Comparison of ENCODE assay signal across 9 mouse cellular contexts in the genomic region with DNA sequence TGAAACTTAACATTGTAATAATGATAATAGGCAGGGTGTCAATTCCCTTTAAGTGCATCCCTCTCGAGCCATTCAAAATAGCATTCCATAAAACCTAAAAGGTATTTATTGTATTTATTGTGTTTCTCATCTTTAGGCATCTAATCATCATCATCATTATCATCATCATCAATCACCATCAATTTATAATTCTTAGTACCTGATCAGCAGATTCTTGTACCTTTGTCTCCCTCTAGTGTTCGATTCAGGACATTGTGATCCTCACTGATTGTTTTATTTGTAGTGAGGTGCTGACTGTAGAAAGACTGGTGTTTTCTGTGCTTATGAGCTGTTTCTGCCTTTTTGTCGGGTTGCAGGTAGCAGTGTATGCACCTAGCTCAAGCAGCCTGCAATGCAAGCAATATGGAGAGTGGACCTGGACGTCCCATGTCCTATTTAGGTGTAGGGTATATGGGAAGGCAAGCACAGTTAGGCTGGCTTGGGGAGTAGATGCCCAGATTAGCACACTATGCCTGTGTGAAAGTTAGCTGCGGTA.
DNase-seq lines count a peak whose midpoint lies in the region; ATAC-seq and TF ChIP-seq lines count a peak whose summit lies in the region.
"Had no signal": no experiment of that assay in that cellular context is flagged by ENCODE, and none has a peak within 500 bp of the region (broad histone marks: within the 10 kb centered on the region; RNA-seq: fewer than 3 reads in every experiment).

No protein-coding gene starts in this region.

- H3K27me3 ChIP-seq in limb, embryonic 14.5 days (ENCODE audit: control insufficient read depth, insufficient read depth, low read length): no peaks in the 10 kb centered on the region
- no peaks in the 10 kb centered on the region for H3K27me3 ChIP-seq in limb, embryonic 10.5 days (ENCODE audit: low read depth, poor library complexity, severe bottlenecking)
- H3K27me3 ChIP-seq in hindbrain, embryonic 16.5 days (replicated peaks; ENCODE audit: control insufficient read depth, insufficient read depth, low read length): no peaks in the 10 kb centered on the region
- H3K27me3 ChIP-seq in neural tube, embryonic 15.5 days (replicated peaks): no peaks in the 10 kb centered on the region
- no peaks in the 10 kb centered on the region for H3K27me3 ChIP-seq in heart, embryonic 10.5 days (ENCODE audit: insufficient read depth, poor library complexity, severe bottlenecking)

- no peak for ATAC-seq in limb, embryonic 14.5 days (ENCODE audit: low FRiP score, low read depth)
- peak; percentile 81 for ATAC-seq in hindbrain, embryonic 16.5 days
- ATAC-seq in neural tube, embryonic 15.5 days (ENCODE audit: low FRiP score): peak; percentile 75

- 27% methylated on average over 5 of the region's 5 CpGs for WGBS in limb, embryonic 14.5 days
- 27% methylated on average over 5 of the region's 5 CpGs for WGBS in limb, embryonic 10.5 days
- WGBS in hindbrain, embryonic 16.5 days: 23% methylated on average over 5 of the region's 5 CpGs
- 17% methylated on average over 5 of the region's 5 CpGs for WGBS in neural tube, embryonic 15.5 days
- WGBS in heart, embryonic 10.5 days: 31% methylated on average over 5 of the region's 5 CpGs

- H3K4me3 ChIP-seq in limb, embryonic 14.5 days (replicated peaks; ENCODE audit: low read length): no peak overlapping the region
- H3K4me3 ChIP-seq in limb, embryonic 10.5 days: no peak overlapping the region
- H3K4me3 ChIP-seq in hindbrain, embryonic 16.5 days (ENCODE audit: low read length): no peak overlapping the region
- no peak overlapping the region for H3K4me3 ChIP-seq in neural tube, embryonic 15.5 days (replicated peaks)
- no peak overlapping the region for H3K4me3 ChIP-seq in heart, embryonic 10.5 days

- no peaks in the 10 kb centered on the region for H3K4me1 ChIP-seq in limb, embryonic 14.5 days (ENCODE audit: control insufficient read depth, insufficient read depth, low read length)
- H3K4me1 ChIP-seq in limb, embryonic 10.5 days: no peaks in the 10 kb centered on the region
- no peaks in the 10 kb centered on the region for H3K4me1 ChIP-seq in hindbrain, embryonic 16.5 days (ENCODE audit: control insufficient read depth, insufficient read depth, low read depth, low read length)
- 0 out of 2 replicates have a peak, but pooled peaks cover 2% of the 10 kb centered on the region for H3K4me1 ChIP-seq in neural tube, embryonic 15.5 days
- H3K4me1 ChIP-seq in heart, embryonic 10.5 days: no peaks in the 10 kb centered on the region

- no peak overlapping the region for H3K4me2 ChIP-seq in limb, embryonic 14.5 days (replicated peaks; ENCODE audit: low read depth, low read length, severe bottlenecking)
- H3K4me2 ChIP-seq in hindbrain, embryonic 16.5 days (ENCODE audit: low read length): no peak overlapping the region
- H3K4me2 ChIP-seq in neural tube, embryonic 15.5 days: peak overlapping the region; percentile 11; the same call in 1 of the 2 replicates

- DNase-seq in limb, embryonic 14.5 days (ENCODE audit: low spot score): peak; percentile 28
- no peak for DNase-seq in limb, embryonic 10.5 days (ENCODE audit: low spot score)
- DNase-seq in brain, embryonic 18.5 days (ENCODE audit: low read depth, low spot score): peak; percentile 16
- no peak for DNase-seq in heart, embryonic 10.5 days (ENCODE audit: low spot score)
- no peak for DNase-seq in gastrocnemius, adult 18-20 months (ENCODE audit: low spot score)
- no peak for DNase-seq in urinary bladder, postnatal 25 days (ENCODE audit: low spot score)
- DNase-seq: cerebellum, adult 18-20 months had no signal

- no peak overlapping the region for H3K27ac ChIP-seq in limb, embryonic 14.5 days (replicated peaks; ENCODE audit: low read depth, low read length)
- H3K27ac ChIP-seq in limb, embryonic 10.5 days: no peak overlapping the region
- no peak overlapping the region for H3K27ac ChIP-seq in hindbrain, embryonic 16.5 days (ENCODE audit: low read depth, low read length)
- H3K27ac ChIP-seq in neural tube, embryonic 15.5 days (replicated peaks): no peak overlapping the region
- H3K27ac ChIP-seq in heart, embryonic 10.5 days: no peak overlapping the region

- H3K9ac ChIP-seq in limb, embryonic 14.5 days (ENCODE audit: low read depth, low read length, severe bottlenecking): no peak overlapping the region
- H3K9ac ChIP-seq in hindbrain, embryonic 16.5 days (ENCODE audit: low read depth, low read length): no peak overlapping the region
- H3K9ac ChIP-seq in neural tube, embryonic 15.5 days (replicated peaks): no peak overlapping the region

- no peaks in the 10 kb centered on the region for H3K9me3 ChIP-seq in limb, embryonic 14.5 days (ENCODE audit: control insufficient read depth, low read length)
- no peaks in the 10 kb centered on the region for H3K9me3 ChIP-seq in limb, embryonic 10.5 days (replicated peaks)
- no peaks in the 10 kb centered on the region for H3K9me3 ChIP-seq in hindbrain, embryonic 16.5 days (ENCODE audit: control insufficient read depth, low read length)
- H3K9me3 ChIP-seq in neural tube, embryonic 15.5 days (replicated peaks): no peaks in the 10 kb centered on the region
- H3K9me3 ChIP-seq in heart, embryonic 10.5 days: no peaks in the 10 kb centered on the region

- no peaks in the 10 kb centered on the region for H3K36me3 ChIP-seq in limb, embryonic 14.5 days (ENCODE audit: control insufficient read depth, insufficient read depth, low read length)
- no peaks in the 10 kb centered on the region for H3K36me3 ChIP-seq in limb, embryonic 10.5 days
- no peaks in the 10 kb centered on the region for H3K36me3 ChIP-seq in hindbrain, embryonic 16.5 days (ENCODE audit: control insufficient read depth, insufficient read depth, low read length)
- H3K36me3 ChIP-seq in neural tube, embryonic 15.5 days: no peaks in the 10 kb centered on the region
- H3K36me3 ChIP-seq in heart, embryonic 10.5 days: no peaks in the 10 kb centered on the region

- TF ChIP-seq POLR2A in limb, embryonic 14.5 days (IDR thresholded peaks at IDR 0.05; ENCODE audit: borderline replicate concordance, extremely low read depth, insufficient read depth, insufficient read length): no peak

Comparison
In these comparisons a context has a peak if more than half of its experiments do, and no peak if none do; other contexts are left out.
1. DNase-seq: peak in limb, embryonic 14.5 days (single experiment) and brain, embryonic 18.5 days (single experiment); none in limb, embryonic 10.5 days (single experiment), heart, embryonic 10.5 days (single experiment), gastrocnemius, adult 18-20 months (single experiment) and urinary bladder, postnatal 25 days (single experiment).